Mouse (Mus musculus): ENCODE results near the gene Kremen2.

GRCm38 (mm10) chr17:23721886-23722285, 23.7 kb downstream of the Kremen2 start:
- TF ChIP-seq POLR2A (IDR thresholded peaks at IDR 0.05; ENCODE audit: control insufficient read depth, extremely low read depth, insufficient read depth, low read length, poor library complexity), result no peak
- no peak for TF ChIP-seq CTCF (IDR thresholded peaks at IDR 0.05; ENCODE audit: borderline replicate concordance, control insufficient read depth, extremely low read depth, insufficient read depth, low read length, poor library complexity)

All from thymus, adult 2 months (tissue).